Mouse (Mus musculus) cerebellum, adult 8-10 months (tissue): Measurements from ENCODE around the gene March5.
"Not testable (repeated sequence)": the region's sequence is repeated elsewhere in the genome, so short reads cannot be mapped to it uniquely, and the experiment has no call there.

Source experiments
- DNase-seq: peaks from one replicate; pipeline ENCODE4 v3.0.0; 2022

The March5 gene

GRCm38 (mm10) chr19:37207303-37208175 is at the start of gene March5:
TSS of gene March5 (plus strand) at chr19:37207543.
- DNase-seq = peak; percentile 87

- peak; percentile 16 for DNase-seq
Measured at GRCm38 (mm10) chr19:37172096-37172495, 35.2 kb upstream of the March5 start.

GRCm38 (mm10) chr19:37172566-37173130 is 34.7 kb upstream of the March5 start:
- peak; percentile 34 for DNase-seq

GRCm38 (mm10) chr19:37173331-37174115 is 33.8 kb upstream of the March5 start:
- peak; percentile 27 for DNase-seq

- peak; percentile 73 for DNase-seq
Measured at GRCm38 (mm10) chr19:37174116-37174715, 33.1 kb upstream of the March5 start.

GRCm38 (mm10) chr19:37174716-37175435 is 32.5 kb upstream of the March5 start:
- DNase-seq = peak; percentile 64

GRCm38 (mm10) chr19:37175436-37175805 is 31.9 kb upstream of the March5 start:
- peak; percentile 62 for DNase-seq

- peak; percentile 43 for DNase-seq
Measured at GRCm38 (mm10) chr19:37175919-37176318, 31.4 kb upstream of the March5 start.

GRCm38 (mm10) chr19:37176879-37177462 is 30.4 kb upstream of the March5 start:
- DNase-seq = no peak

GRCm38 (mm10) chr19:37177819-37178708 is 29.3 kb upstream of the March5 start:
- DNase-seq = peak; percentile 60

- DNase-seq = no peak
Measured at GRCm38 (mm10) chr19:37188366-37188948, 18.9 kb upstream of the March5 start.

GRCm38 (mm10) chr19:37192475-37193058 is 14.8 kb upstream of the March5 start:
- no peak for DNase-seq

GRCm38 (mm10) chr19:37198165-37198880 is 9.0 kb upstream of the March5 start:
- no peak for DNase-seq

- no peak for DNase-seq
Measured at GRCm38 (mm10) chr19:37199889-37200288, 7.5 kb upstream of the March5 start.

- DNase-seq = no peak
Measured at GRCm38 (mm10) chr19:37203371-37203770, 4.0 kb upstream of the March5 start.

GRCm38 (mm10) chr19:37205155-37205554 is 2.2 kb upstream of the March5 start:
- DNase-seq = not testable (repeated sequence)

- no peak for DNase-seq
Measured at GRCm38 (mm10) chr19:37206641-37207302, 571 bp upstream of the March5 start.

GRCm38 (mm10) chr19:37208176-37208755 is 923 bp downstream of the March5 start, which contains the start of gene Cpeb3:
TSS of gene Cpeb3 (minus strand) at chr19:37208601.
- DNase-seq = peak; percentile 25
